Mouse (Mus musculus) ES-E14 (cell line): ENCODE data around the gene Pgrmc1. TPM values are rescaled to one million over a fixed set of nuclear protein-coding genes. Genes with fewer than 3 reads are reported as not detected.

Experiments used
- DNase-seq: peaks from one replicate; pipeline ENCODE4 v3.0.0-alpha.2; 2013; ENCODE audit warnings: low read depth, low spot score
- H3K27ac ChIP-seq: 2 replicates; pipeline ENCODE4 v1.5.1; 2012; ENCODE audit warnings: low read depth, mild to moderate bottlenecking, low read length, moderate library complexity, mixed read lengths; ENCODE audit not compliant: poor library complexity, insufficient read depth, severe bottlenecking
- H3K36me3 ChIP-seq: 2 replicates; pipeline ENCODE4 v1.6.1; 2012; ENCODE audit warnings: mild to moderate bottlenecking, low read length, moderate library complexity, mixed read lengths; ENCODE audit not compliant: control insufficient read depth, poor library complexity, insufficient read depth, severe bottlenecking
- H3K4me1 ChIP-seq, 2 experiments: fragments of 150-350 bp in 1 of 2; sonication (generic) in 1 of 2; 2 replicates each; pipeline ENCODE4 v1.6.1; 2012; ENCODE audit warnings: low read length in 2 of 2, mild to moderate bottlenecking in 1 of 2, mixed read lengths in 1 of 2; ENCODE audit not compliant: control insufficient read depth in 2 of 2, insufficient read depth in 2 of 2, poor library complexity in 1 of 2
- H3K4me3 ChIP-seq, 2 experiments: fragments of 150-350 bp in 1 of 2; sonication (generic) in 1 of 2; 2 replicates each; pipeline ENCODE4 v1.5.1; 2012; ENCODE audit warnings: low read length in 2 of 2, low read depth in 1 of 2, mild to moderate bottlenecking in 1 of 2, mixed read lengths in 1 of 2; ENCODE audit not compliant: insufficient read depth in 1 of 2, poor library complexity in 1 of 2, severe bottlenecking in 1 of 2
- H3K9ac ChIP-seq: 2 replicates; pipeline ENCODE4 v1.6.1; 2012; ENCODE audit warnings: low read depth, mild to moderate bottlenecking, low read length, mixed read lengths; ENCODE audit not compliant: poor library complexity, insufficient read depth, severe bottlenecking
- H3K9me3 ChIP-seq: fragments of 150-350 bp; sonication (generic); 2 replicates; pipeline ENCODE4 v1.6.1; 2012; ENCODE audit warnings: low read depth, mild to moderate bottlenecking, low read length; ENCODE audit not compliant: control insufficient read depth, insufficient read depth
- CHD2 ChIP-seq: IDR thresholded peaks from 2 replicates; pipeline ENCODE4 v1.6.1; 2014; ENCODE audit warnings: mild to moderate bottlenecking, low read depth, low read length, inconsistent platforms
- HCFC1 ChIP-seq: IDR thresholded peaks from 2 replicates; pipeline ENCODE4 v1.6.1; 2012; ENCODE audit warnings: low read length, inconsistent platforms, borderline replicate concordance; ENCODE audit not compliant: insufficient read depth
- MAFK ChIP-seq: IDR thresholded peaks from 2 replicates; pipeline ENCODE4 v1.6.1; 2014; ENCODE audit warnings: mild to moderate bottlenecking, low read depth, low read length, inconsistent platforms; ENCODE audit not compliant: insufficient read depth
- ZC3H11A ChIP-seq: IDR thresholded peaks from 2 replicates; pipeline ENCODE4 v1.6.1; 2012; ENCODE audit warnings: low read depth, mild to moderate bottlenecking, inconsistent platforms, low read length, borderline replicate concordance
- ZNF384 ChIP-seq: IDR thresholded peaks from 2 replicates; pipeline ENCODE4 v1.6.1; 2012; ENCODE audit warnings: low read depth, low read length, inconsistent platforms
- in situ Hi-C, 2 experiments: fragments of 600-800 bp; cut with MboI; formaldehyde crosslinking; loops; one replicate each; pipeline ENCODE4 v1.15.1; 2025; ENCODE audit warnings: low sequenced_read_pairs in 2 of 2, inconsistent platforms in 1 of 2; ENCODE audit not compliant: unreplicated experiment in 2 of 2
- total RNA-seq: library from RNA; depleted of rRNA; stranded (reverse); fragments of 300-350 nt; gene quantifications from 2 replicates; pipeline ENCODE4 v1.2.3, GENCODE M21; 2012

Gene Pgrmc1
- total RNA-seq, 1 experiment, result 195 TPM

DNA sequence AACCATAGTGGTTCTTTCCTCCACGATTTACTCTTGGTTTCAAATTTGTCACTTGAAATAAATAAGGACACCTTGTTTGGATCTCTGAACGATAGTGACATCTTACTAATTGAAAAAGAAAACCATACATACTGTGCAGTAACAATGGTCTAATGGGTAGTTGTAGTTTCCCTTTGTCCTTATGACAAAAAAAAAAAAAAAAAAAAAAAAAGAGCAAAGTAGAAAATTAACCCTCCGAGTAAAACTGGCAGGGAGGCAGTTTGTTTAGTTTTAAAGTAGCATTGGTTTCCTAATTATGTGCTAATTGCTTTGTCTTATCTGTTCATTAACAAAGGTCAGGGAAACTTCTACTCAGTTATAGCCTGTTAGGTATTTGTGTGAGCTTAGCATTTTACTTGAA lies 35.9 kb upstream of the Pgrmc1 start:
- DNase-seq, result no peak
- TF ChIP-seq MAFK (no peak), CHD2 (no peak), ZC3H11A (no peak), HCFC1 (no peak), ZNF384 (no peak)
- Histone ChIP-seq H3K4me1 (no peaks in the 10 kb centered on the region), H3K27ac (no peak overlapping the region), H3K9ac (no peak overlapping the region), H3K4me3 (no peak overlapping the region), H3K9me3 (no peaks in the 10 kb centered on the region), H3K36me3 (no peaks in the 10 kb centered on the region)
- in situ Hi-C loops, result no loop called here

DNA sequence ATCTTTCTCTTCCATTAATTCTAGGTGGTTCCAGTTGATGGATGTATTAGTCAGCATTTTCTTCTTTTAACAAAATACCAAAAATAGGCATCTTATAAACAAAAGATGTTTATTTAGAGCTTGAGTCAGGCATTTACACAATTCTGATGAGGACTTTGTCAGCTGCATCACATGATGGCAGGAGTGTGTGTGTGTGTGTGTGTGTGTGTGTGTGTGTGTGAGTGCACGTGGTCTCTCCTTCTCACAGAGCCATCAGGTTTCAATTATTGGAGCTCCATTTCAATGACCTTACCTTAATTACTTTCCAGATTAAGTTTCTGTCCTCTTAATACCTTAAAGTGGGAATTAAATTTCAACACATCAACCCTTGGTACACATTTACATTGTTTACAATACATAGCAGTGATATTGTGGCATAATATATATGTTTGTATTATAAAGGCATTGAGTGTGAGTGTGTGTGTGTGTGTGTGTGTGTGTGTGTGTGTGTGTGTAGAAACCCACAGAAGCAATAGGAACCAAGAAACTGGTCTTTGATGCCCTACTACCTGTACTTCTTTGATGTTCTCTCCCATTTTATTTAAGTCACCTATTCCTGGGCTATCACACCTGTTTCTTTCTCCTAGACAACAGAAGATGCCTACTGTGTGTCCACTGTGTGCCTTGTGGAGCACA lies 11.2 kb upstream of the Pgrmc1 start:
- Histone ChIP-seq H3K9me3 (no peaks in the 10 kb centered on the region), H3K36me3 (no peaks in the 10 kb centered on the region), H3K4me3 (no peak overlapping the region), H3K4me1 (no peaks in the 10 kb centered on the region), H3K27ac (no peak overlapping the region), H3K9ac (no peak overlapping the region)
- in situ Hi-C loops, result no loop called here
- no peak for TF ChIP-seq MAFK
- no peak for TF ChIP-seq CHD2
- TF ChIP-seq ZC3H11A, result no peak
- TF ChIP-seq ZNF384, result no peak
- TF ChIP-seq HCFC1, result no peak
- no peak for DNase-seq

DNA sequence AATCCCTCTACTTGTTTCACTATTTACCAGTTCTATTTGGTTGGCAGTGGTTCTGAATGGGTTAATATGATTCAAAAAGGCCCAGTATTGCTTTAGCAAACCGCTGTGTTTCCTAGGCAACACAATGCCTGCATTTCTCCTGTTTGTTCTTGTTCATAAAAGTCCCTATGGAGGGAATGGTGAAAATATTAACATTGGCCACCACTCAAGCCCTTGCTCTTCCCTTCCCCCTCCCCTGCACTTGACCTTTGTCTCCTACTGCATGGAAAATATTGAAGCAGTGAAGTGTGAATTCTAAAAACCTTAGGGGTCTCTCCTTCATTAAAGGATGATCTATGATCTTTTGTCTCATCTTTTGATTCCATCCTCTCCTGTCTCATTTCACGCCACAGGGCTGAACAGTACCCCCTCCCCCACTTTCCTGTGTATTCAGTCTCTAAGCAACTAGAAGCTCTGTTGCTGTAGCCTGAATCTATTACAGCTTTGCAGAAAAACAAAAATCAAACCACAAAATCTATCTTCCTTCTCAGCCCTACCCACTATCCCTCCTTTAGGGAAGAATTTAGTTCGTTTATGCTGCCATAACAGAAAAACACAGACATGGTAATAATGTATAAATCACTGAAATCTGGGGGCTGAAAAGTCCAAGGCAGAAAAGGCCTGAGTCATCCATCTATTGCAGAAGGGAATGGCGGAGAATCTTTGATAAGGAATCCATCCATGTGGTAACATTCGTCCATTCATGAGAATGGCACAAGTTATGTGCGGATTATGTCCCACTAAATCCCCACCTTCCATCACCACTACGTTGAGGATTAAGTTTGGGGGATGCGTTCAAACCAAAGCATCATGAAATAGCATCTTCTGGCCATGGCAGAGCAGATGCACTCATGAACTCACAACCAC lies 10.4 kb upstream of the Pgrmc1 start:
- Histone ChIP-seq H3K36me3 (no peaks in the 10 kb centered on the region), H3K4me1 (no peaks in the 10 kb centered on the region), H3K9ac (no peak overlapping the region), H3K9me3 (no peaks in the 10 kb centered on the region), H3K27ac (no peak overlapping the region), H3K4me3 (no peak overlapping the region)
- no peak for TF ChIP-seq ZNF384
- no peak for TF ChIP-seq CHD2
- TF ChIP-seq HCFC1, result no peak
- TF ChIP-seq MAFK, result no peak
- no peak for TF ChIP-seq ZC3H11A
- no peak for DNase-seq
- in situ Hi-C loops, result no loop called here

DNA sequence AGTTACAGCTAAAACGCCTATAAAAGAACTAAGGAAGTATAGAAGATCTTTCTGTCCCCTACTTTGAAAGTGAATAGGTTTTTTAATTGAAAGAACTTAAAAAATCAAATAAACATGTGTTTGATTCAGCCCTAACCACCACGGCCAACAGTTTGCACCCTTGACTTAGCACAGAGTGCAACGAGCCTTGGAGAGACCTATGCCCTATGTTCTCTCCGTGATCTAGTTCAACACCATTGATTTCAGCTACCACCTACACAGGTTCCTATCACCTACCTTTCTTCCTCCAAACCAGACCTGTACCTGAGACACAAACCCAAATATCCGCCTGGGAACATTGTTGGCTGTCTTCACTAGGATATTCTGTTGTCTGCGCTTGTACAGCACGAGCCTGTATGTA lies 7.7 kb upstream of the Pgrmc1 start:
- H3K9me3 ChIP-seq, result no peaks in the 10 kb centered on the region
- H3K4me1 ChIP-seq, result no peaks in the 10 kb centered on the region
- in situ Hi-C loops, result no loop called here
- no peak overlapping the region for H3K27ac ChIP-seq
- H3K4me3 ChIP-seq, result no peak overlapping the region
- no peak overlapping the region for H3K9ac ChIP-seq
- no peak for DNase-seq
- no peak for TF ChIP-seq ZC3H11A
- TF ChIP-seq MAFK, result no peak
- no peak for TF ChIP-seq CHD2
- TF ChIP-seq HCFC1, result no peak
- TF ChIP-seq ZNF384, result no peak
- H3K36me3 ChIP-seq, result no peaks in the 10 kb centered on the region
